Mouse (Mus musculus) heart, embryonic 12.5 days (tissue): ENCODE results near the gene Lce3a. TPM values are rescaled to one million over a fixed set of nuclear protein-coding genes. Genes with fewer than 3 reads are reported as not detected.

Source experiments
- ATAC-seq: fragments of 200-750 bp; cut with Nextera tagmentation; 2 replicates; pipeline ENCODE4 v1.8.0; 2017; ENCODE audit warnings: moderate TSS enrichment, moderate library complexity; ENCODE audit not compliant: insufficient number of reproducible peaks, low FRiP score
- H3K27ac ChIP-seq: fragments of 300-500 bp; sonication (generic); 2 replicates; pipeline ENCODE4 v1.5.1; 2016; ENCODE audit warnings: mild to moderate bottlenecking, moderate library complexity; ENCODE audit not compliant: poor library complexity, severe bottlenecking
- H3K27me3 ChIP-seq: fragments of 300-500 bp; sonication (generic); replicated peaks from 2 replicates; pipeline ENCODE4 v1.6.1; 2016; ENCODE audit warnings: mild to moderate bottlenecking, moderate library complexity
- H3K36me3 ChIP-seq: fragments of 300-500 bp; sonication (generic); 2 replicates; pipeline ENCODE4 v1.6.1; 2016; ENCODE audit warnings: mild to moderate bottlenecking, moderate library complexity
- H3K4me1 ChIP-seq: fragments of 300-500 bp; sonication (generic); replicated peaks from 2 replicates; pipeline ENCODE4 v1.6.1; 2016; ENCODE audit warnings: mild to moderate bottlenecking
- H3K4me2 ChIP-seq: fragments of 300-500 bp; sonication (generic); 2 replicates; pipeline ENCODE4 v1.6.1; 2016; ENCODE audit warnings: mild to moderate bottlenecking, moderate library complexity
- H3K4me3 ChIP-seq: fragments of 300-500 bp; sonication (generic); 2 replicates; pipeline ENCODE4 v1.5.1; 2016; ENCODE audit warnings: mild to moderate bottlenecking
- H3K9ac ChIP-seq: fragments of 300-500 bp; sonication (generic); 2 replicates; pipeline ENCODE4 v1.6.1; 2016; ENCODE audit warnings: mild to moderate bottlenecking, moderate library complexity
- H3K9me3 ChIP-seq: fragments of 300-500 bp; sonication (generic); replicated peaks from 2 replicates; pipeline ENCODE4 v1.6.1; 2016; ENCODE audit warnings: mild to moderate bottlenecking, moderate library complexity
- WGBS: fragments of 180-500 bp; shearing (Covaris S2); methylation state at CpG from one replicate; pipeline ENCODE4 v1.1.7; 2016; 5-methylcytosine and 5-hydroxymethylcytosine counted together
- polyA plus RNA-seq: library from polyadenylated mRNA; unstranded; fragments of >200 nt; fragmentation: Nextera tagmentation; extraction: Ambion mirVana; gene quantifications from 2 replicates; pipeline ENCODE4 v1.2.1, GENCODE M21; 2016

Lce3a gene
- polyA plus RNA-seq: not detected in 2 replicates

GRCm38 (mm10) chr3:92926130-92926529, at the start of gene Lce3a:
Gene Lce3a (minus strand): TSS chr3:92926230.
- Histone ChIP-seq H3K9ac (no peak within 1 kb of the TSS), H3K27ac (no peak within 1 kb of the TSS), H3K4me2 (no peak within 1 kb of the TSS), H3K27me3 (no peaks in the 10 kb centered on the region), H3K4me1 (no peaks in the 10 kb centered on the region), H3K4me3 (no peak within 1 kb of the TSS), H3K9me3 (no peaks in the 10 kb centered on the region), H3K36me3 (no peaks in the 10 kb centered on the region)
- no peak for ATAC-seq
- 60% methylated on average over 2 of the region's 2 CpGs for WGBS

GRCm38 (mm10) chr3:92966761-92967160, 40.7 kb upstream of the Lce3a start, which contains the start of gene Lce3e:
Gene Lce3e (plus strand): TSS chr3:92967061.
- Histone ChIP-seq H3K9ac (no peak within 1 kb of the TSS), H3K36me3 (no peaks in the 10 kb centered on the region), H3K4me1 (no peaks in the 10 kb centered on the region), H3K9me3 (0 out of 2 replicates have a peak, but pooled peaks cover 3% of the 10 kb centered on the region), H3K27ac (no peak within 1 kb of the TSS), H3K4me2 (no peak within 1 kb of the TSS), H3K4me3 (no peak within 1 kb of the TSS), H3K27me3 (no peaks in the 10 kb centered on the region)
- no peak for ATAC-seq
- 79% methylated on average over 2 of the region's 2 CpGs for WGBS

GRCm38 (mm10) chr3:92957090-92957489, 31.1 kb upstream of the Lce3a start, which contains the start of gene Lce3d:
Gene Lce3d (plus strand): TSS chr3:92957390.
- no peaks in the 10 kb centered on the region for H3K9me3 ChIP-seq
- no peak within 1 kb of the TSS for H3K4me2 ChIP-seq
- no peak within 1 kb of the TSS for H3K27ac ChIP-seq
- 90% methylated on average over 1 of the region's 1 CpGs for WGBS
- H3K36me3 ChIP-seq: no peaks in the 10 kb centered on the region
- ATAC-seq: no peak
- H3K4me3 ChIP-seq: no peak within 1 kb of the TSS
- H3K27me3 ChIP-seq: no peaks in the 10 kb centered on the region
- H3K9ac ChIP-seq: no peak within 1 kb of the TSS
- H3K4me1 ChIP-seq: no peaks in the 10 kb centered on the region

- Histone ChIP-seq H3K9ac (no peak within 1 kb of the TSS), H3K36me3 (no peaks in the 10 kb centered on the region), H3K9me3 (no peaks in the 10 kb centered on the region), H3K27me3 (no peaks in the 10 kb centered on the region), H3K27ac (no peak within 1 kb of the TSS), H3K4me1 (no peaks in the 10 kb centered on the region), H3K4me3 (no peak within 1 kb of the TSS), H3K4me2 (no peak within 1 kb of the TSS)
- no peak for ATAC-seq
- 71% methylated on average over 1 of the region's 1 CpGs for WGBS
Measured at GRCm38 (mm10) chr3:92944186-92944585, 18.2 kb upstream of the Lce3a start, which contains the start of gene Lce3c. Gene Lce3c (plus strand): TSS chr3:92944486.

- no peaks in the 10 kb centered on the region for H3K36me3 ChIP-seq
- no peak for ATAC-seq
- H3K9ac ChIP-seq: no peak within 1 kb of the TSS
- no peaks in the 10 kb centered on the region for H3K4me1 ChIP-seq
- no peak within 1 kb of the TSS for H3K4me3 ChIP-seq
- no peaks in the 10 kb centered on the region for H3K27me3 ChIP-seq
- 56% methylated on average over 2 of the region's 2 CpGs for WGBS
- H3K4me2 ChIP-seq: no peak within 1 kb of the TSS
- no peak within 1 kb of the TSS for H3K27ac ChIP-seq
- H3K9me3 ChIP-seq: no peaks in the 10 kb centered on the region
Measured at GRCm38 (mm10) chr3:92932679-92933078, 6.6 kb upstream of the Lce3a start, which contains the start of gene Lce3b. Gene Lce3b (plus strand): TSS chr3:92932979.

GRCm38 (mm10) chr3:92920364-92920763, 5.7 kb downstream of the Lce3a start:
- no peaks in the 10 kb centered on the region for H3K27me3 ChIP-seq
- no peak for ATAC-seq
- WGBS: 49% methylated on average over 4 of the region's 4 CpGs
- H3K27ac ChIP-seq: no peak overlapping the region
- no peak overlapping the region for H3K9ac ChIP-seq
- no peak overlapping the region for H3K4me2 ChIP-seq
- no peak overlapping the region for H3K4me3 ChIP-seq
- H3K36me3 ChIP-seq: no peaks in the 10 kb centered on the region
- no peaks in the 10 kb centered on the region for H3K4me1 ChIP-seq
- no peaks in the 10 kb centered on the region for H3K9me3 ChIP-seq

GRCm38 (mm10) chr3:92907571-92907970, 18.5 kb downstream of the Lce3a start:
- H3K4me1 ChIP-seq: no peaks in the 10 kb centered on the region
- no peak overlapping the region for H3K27ac ChIP-seq
- no peak overlapping the region for H3K9ac ChIP-seq
- no peaks in the 10 kb centered on the region for H3K27me3 ChIP-seq
- no peaks in the 10 kb centered on the region for H3K9me3 ChIP-seq
- H3K4me2 ChIP-seq: no peak overlapping the region
- ATAC-seq: no peak
- WGBS: 21% methylated on average over 4 of the region's 4 CpGs
- H3K36me3 ChIP-seq: no peaks in the 10 kb centered on the region
- no peak overlapping the region for H3K4me3 ChIP-seq

GRCm38 (mm10) chr3:92905182-92905581, 20.8 kb downstream of the Lce3a start:
- Histone ChIP-seq H3K4me2 (no peak overlapping the region), H3K27me3 (no peaks in the 10 kb centered on the region), H3K4me3 (no peak overlapping the region), H3K9me3 (no peaks in the 10 kb centered on the region), H3K27ac (no peak overlapping the region), H3K36me3 (no peaks in the 10 kb centered on the region), H3K9ac (no peak overlapping the region), H3K4me1 (no peaks in the 10 kb centered on the region)
- 40% methylated on average over 3 of the region's 3 CpGs for WGBS
- no peak for ATAC-seq

- 30% methylated on average over 4 of the region's 4 CpGs for WGBS
- Histone ChIP-seq H3K36me3 (no peaks in the 10 kb centered on the region), H3K9ac (no peak overlapping the region), H3K4me1 (no peaks in the 10 kb centered on the region), H3K27me3 (no peaks in the 10 kb centered on the region), H3K4me2 (no peak overlapping the region), H3K9me3 (no peaks in the 10 kb centered on the region), H3K4me3 (no peak overlapping the region), H3K27ac (no peak overlapping the region)
- ATAC-seq: no peak
Measured at GRCm38 (mm10) chr3:92903640-92904039, 22.4 kb downstream of the Lce3a start.

- Histone ChIP-seq H3K9me3 (no peaks in the 10 kb centered on the region), H3K27ac (no peak overlapping the region), H3K4me1 (no peaks in the 10 kb centered on the region), H3K36me3 (no peaks in the 10 kb centered on the region), H3K9ac (no peak overlapping the region), H3K4me2 (no peak overlapping the region), H3K4me3 (no peak overlapping the region), H3K27me3 (no peaks in the 10 kb centered on the region)
- 27% methylated on average over 3 of the region's 3 CpGs for WGBS
- ATAC-seq: no peak
Measured at GRCm38 (mm10) chr3:92902992-92903391, 23.0 kb downstream of the Lce3a start.

GRCm38 (mm10) chr3:92894489-92894888, 31.5 kb downstream of the Lce3a start:
- H3K4me2 ChIP-seq: no peak overlapping the region
- no peaks in the 10 kb centered on the region for H3K4me1 ChIP-seq
- no peak overlapping the region for H3K9ac ChIP-seq
- H3K4me3 ChIP-seq: no peak overlapping the region
- WGBS: 57% methylated on average over 1 of the region's 1 CpGs
- H3K27ac ChIP-seq: no peak overlapping the region
- no peaks in the 10 kb centered on the region for H3K27me3 ChIP-seq
- no peaks in the 10 kb centered on the region for H3K36me3 ChIP-seq
- ATAC-seq: no peak
- H3K9me3 ChIP-seq: no peaks in the 10 kb centered on the region

GRCm38 (mm10) chr3:92894063-92894462, 32.0 kb downstream of the Lce3a start:
- H3K4me2 ChIP-seq: no peak overlapping the region
- ATAC-seq: no peak
- no peak overlapping the region for H3K9ac ChIP-seq
- H3K9me3 ChIP-seq: no peaks in the 10 kb centered on the region
- no peaks in the 10 kb centered on the region for H3K27me3 ChIP-seq
- H3K27ac ChIP-seq: no peak overlapping the region
- 63% methylated on average over 3 of the region's 3 CpGs for WGBS
- no peaks in the 10 kb centered on the region for H3K36me3 ChIP-seq
- H3K4me3 ChIP-seq: no peak overlapping the region
- H3K4me1 ChIP-seq: no peaks in the 10 kb centered on the region
